In the genomic region with DNA sequence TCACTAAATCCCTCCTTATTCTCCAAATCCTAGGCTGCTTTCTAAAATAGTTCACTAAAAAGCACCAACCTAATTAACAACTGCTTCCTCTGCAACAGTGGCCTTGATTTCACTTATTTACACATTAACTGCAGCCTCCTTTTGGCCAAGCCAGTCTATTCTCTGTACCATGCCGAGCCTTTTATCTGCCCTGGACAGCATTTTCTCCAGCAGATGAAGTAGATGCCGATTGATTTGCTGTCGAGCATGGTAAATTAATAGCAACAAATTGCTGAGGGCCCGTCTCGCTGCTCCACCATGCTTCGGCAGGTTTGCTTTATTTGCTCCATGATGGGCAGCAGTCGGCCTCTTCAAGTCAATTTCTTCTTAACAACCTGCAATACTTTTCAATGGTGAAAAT, we compare ENCODE assay signal across 18 mouse cellular contexts. TPM values are rescaled to one million over a fixed set of nuclear protein-coding genes. Genes with fewer than 3 reads are reported as not detected.
DNase-seq lines count a peak whose midpoint lies in the region; ATAC-seq and TF ChIP-seq lines count a peak whose summit lies in the region.
"Had no signal": no experiment of that assay in that cellular context is flagged by ENCODE, and none has a peak within 500 bp of the region (broad histone marks: within the 10 kb centered on the region; RNA-seq: fewer than 3 reads in every experiment).

No protein-coding gene starts in this region.

- H3K27me3 ChIP-seq in kidney, adult 2 months (replicated peaks; ENCODE audit: control insufficient read depth, insufficient read depth, low read length), result no peaks in the 10 kb centered on the region
- H3K27me3 ChIP-seq in forebrain, embryonic 15.5 days, result no peaks in the 10 kb centered on the region
- no peaks in the 10 kb centered on the region for H3K27me3 ChIP-seq in hindbrain, postnatal 0 days (ENCODE audit: insufficient read depth, low read length)
- H3K27me3 ChIP-seq: embryonic facial prominence, embryonic 13.5 days; heart, embryonic 12.5 days; intestine, embryonic 15.5 days; liver, embryonic 12.5 days had no signal

- no peak overlapping the region for H3K27ac ChIP-seq in kidney, adult 2 months (ENCODE audit: insufficient read depth, low read depth, low read length)
- no peak overlapping the region for H3K27ac ChIP-seq in forebrain, embryonic 15.5 days (replicated peaks)
- H3K27ac ChIP-seq in hindbrain, postnatal 0 days, result no peak overlapping the region
- H3K27ac ChIP-seq: embryonic facial prominence, embryonic 13.5 days; intestine, embryonic 15.5 days; layer of hippocampus, adult 2 months; liver, embryonic 12.5 days; macrophage; stomach, postnatal 0 days had no signal

- no peak overlapping the region for H3K4me3 ChIP-seq in kidney, adult 2 months (ENCODE audit: insufficient read depth, low read depth, low read length)
- 0 out of 2 replicates have a peak overlapping the region, but pooled peaks have one; percentile 0 for H3K4me3 ChIP-seq in forebrain, embryonic 15.5 days
- no peak overlapping the region for H3K4me3 ChIP-seq in hindbrain, postnatal 0 days (ENCODE audit: low read length)
- H3K4me3 ChIP-seq: embryonic facial prominence, embryonic 13.5 days; heart, embryonic 12.5 days; intestine, embryonic 15.5 days; layer of hippocampus, adult 2 months; liver, embryonic 12.5 days had no signal

- peak overlapping the region; percentile 4; the same call in 1 of the 2 replicates for H3K4me2 ChIP-seq in forebrain, embryonic 15.5 days (replicated peaks)
- H3K4me2 ChIP-seq in hindbrain, postnatal 0 days (ENCODE audit: low read depth, low read length), result peak overlapping the region; percentile 16; the same call in 1 of the 2 replicates
- H3K4me2 ChIP-seq: embryonic facial prominence, embryonic 13.5 days; heart, embryonic 12.5 days; intestine, embryonic 15.5 days; liver, embryonic 12.5 days; lung, embryonic 14.5 days had no signal

- no peaks in the 10 kb centered on the region for H3K36me3 ChIP-seq in kidney, adult 2 months (ENCODE audit: control insufficient read depth, insufficient read depth, low read length)
- no peaks in the 10 kb centered on the region for H3K36me3 ChIP-seq in forebrain, embryonic 15.5 days
- H3K36me3 ChIP-seq in hindbrain, postnatal 0 days (ENCODE audit: insufficient read depth, low read length), result no peaks in the 10 kb centered on the region
- H3K36me3 ChIP-seq: intestine, embryonic 15.5 days had no signal

- H3K4me1 ChIP-seq in kidney, adult 2 months (ENCODE audit: control insufficient read depth, insufficient read depth, low read length), result peaks cover 14% of the 10 kb centered on the region; the same call in 1 of the 2 replicates
- peaks cover 48% of the 10 kb centered on the region for H3K4me1 ChIP-seq in forebrain, embryonic 15.5 days
- H3K4me1 ChIP-seq in hindbrain, postnatal 0 days (ENCODE audit: insufficient read depth, low read length), result 0 out of 2 replicates have a peak, but pooled peaks cover 3% of the 10 kb centered on the region

- TF ChIP-seq POLR2A in kidney, adult 2 months (IDR thresholded peaks at IDR 0.05; ENCODE audit: low read depth, low read length), result no peak

- no peak overlapping the region for H3K9ac ChIP-seq in forebrain, embryonic 15.5 days (replicated peaks)
- H3K9ac ChIP-seq in hindbrain, postnatal 0 days (replicated peaks; ENCODE audit: low read length), result no peak overlapping the region
- H3K9ac ChIP-seq: embryonic facial prominence, embryonic 13.5 days; heart, embryonic 12.5 days; intestine, embryonic 15.5 days; liver, embryonic 12.5 days; lung, embryonic 14.5 days had no signal

- TF ChIP-seq CTCF in kidney, adult 2 months (conservative IDR thresholded peaks at IDR 0.05; ENCODE audit: insufficient read depth, insufficient read length, low read depth, low read length), result no peak
- TF ChIP-seq CTCF in hindbrain, postnatal 0 days (IDR thresholded peaks at IDR 0.05; ENCODE audit: low read depth), result no peak

- no peak for ATAC-seq in forebrain, embryonic 15.5 days (replicated peaks)
- no peak for ATAC-seq in hindbrain, postnatal 0 days
- ATAC-seq: intestine, embryonic 15.5 days; liver, embryonic 12.5 days had no signal

- peak; percentile 44 for DNase-seq in kidney, adult 2 months
- DNase-seq in kidney, postnatal 10 days, result no peak
- DNase-seq in hindbrain, postnatal 0 days (ENCODE audit: low spot score), result no peak
- DNase-seq in retina, embryonic 14.5 days (ENCODE audit: low spot score), result peak; percentile 60
- DNase-seq in embryo, embryonic 10.5 days (ENCODE audit: low spot score), result no peak
- no peak for DNase-seq in ovary, postnatal 36 days (ENCODE audit: low spot score)
- DNase-seq: adrenal gland, postnatal 14 days; cerebellum, adult 9-10 months; lung, embryonic 14.5 days; right cerebral cortex, postnatal 25 days had no signal

- 64% methylated on average over 7 of the region's 7 CpGs for WGBS in kidney, adult 2 months
- WGBS in forebrain, embryonic 15.5 days, result 19% methylated on average over 7 of the region's 7 CpGs
- WGBS in hindbrain, postnatal 0 days, result 45% methylated on average over 7 of the region's 7 CpGs

- H3K9me3 ChIP-seq in forebrain, embryonic 15.5 days, result no peaks in the 10 kb centered on the region
- no peaks in the 10 kb centered on the region for H3K9me3 ChIP-seq in hindbrain, postnatal 0 days (ENCODE audit: low read length)
- H3K9me3 ChIP-seq: embryonic facial prominence, embryonic 13.5 days; heart, embryonic 12.5 days; intestine, embryonic 15.5 days; liver, embryonic 12.5 days had no signal

RNA-seq across cellular contexts. Expression of gene Tle4, which starts 7.7 kb away (rescaled TPM):
- polyA plus RNA-seq in kidney, adult 2 months (2012; rRNA removed), result 10.4 and 10.5 TPM in 2 replicates
- polyA plus RNA-seq in forebrain, embryonic 15.5 days (2015; fragmentation: Nextera tagmentation; extraction: Ambion mirVana), result 34.9 and 37.5 TPM in 2 replicates
- 38.9 and 44.4 TPM in 2 replicates for total RNA-seq in hindbrain, postnatal 0 days (2014; rRNA removed)
- polyA plus RNA-seq in hindbrain, postnatal 0 days (2015; fragmentation: Nextera tagmentation; extraction: Ambion mirVana), result 15.4 and 16.3 TPM in 2 replicates

Comparison
In these comparisons a context has a peak if more than half of its experiments do, and no peak if none do; other contexts are left out.
1. DNase-seq: peak in kidney, adult 2 months (single experiment) and retina, embryonic 14.5 days (single experiment); none in kidney, postnatal 10 days (single experiment), hindbrain, postnatal 0 days (single experiment), embryo, embryonic 10.5 days (single experiment) and ovary, postnatal 36 days (single experiment).